Mouse (Mus musculus): ENCODE results near the gene Cfi. TPM values are rescaled to one million over a fixed set of nuclear protein-coding genes. Genes with fewer than 3 reads are reported as not detected.

The Cfi gene
- total RNA-seq, 2 experiments from 2014 or later = not detected

- intact Hi-C loops (cut with DNase I) = no loop called here
- no peak for DNase-seq (ENCODE audit: low spot score in 2 of 2)
Observed at GRCm38 (mm10) chr3:129862592-129862991, 26.9 kb downstream of the Cfi start.

- intact Hi-C loops (cut with DNase I) = no loop called here
- DNase-seq (ENCODE audit: low spot score in 2 of 2) = peak in 1 of 2 experiments; percentile 16
Observed at GRCm38 (mm10) chr3:129863698-129864097, 28.0 kb downstream of the Cfi start.

GRCm38 (mm10) chr3:129877327-129877726 is 41.6 kb downstream of the Cfi start:
- intact Hi-C loops (cut with DNase I) = no loop called here
- DNase-seq (ENCODE audit: low spot score in 2 of 2) = no peak

- intact Hi-C loops (cut with DNase I) = loop anchor here (1.0 kb wide), 1 partner anchor 47 kb away; the partner anchor contains the start of gene Gar1
Observed at GRCm38 (mm10) chr3:129878405-129879021, 42.8 kb downstream of the Cfi start, which contains the start of gene Pla2g12a. Pla2g12a (plus strand) TSS chr3:129878606.

GRCm38 (mm10) chr3:129879131-129879757 is 43.6 kb downstream of the Cfi start:
- DNase-seq (ENCODE audit: low spot score in 2 of 2) = no peak
- intact Hi-C loops (cut with DNase I) = no loop called here

More at GRCm38 (mm10) chr3:129878405-129879021, 42.8 kb downstream of the Cfi start, which contains the start of gene Pla2g12a:
- DNase-seq (ENCODE audit: low spot score in 2 of 2) = peak; percentile 94 to 95

- intact Hi-C loops (cut with DNase I) = no loop called here
- no peak for DNase-seq (ENCODE audit: low spot score in 2 of 2)
Observed at GRCm38 (mm10) chr3:129879913-129880312, 44.2 kb downstream of the Cfi start.

- intact Hi-C loops (cut with DNase I) = no loop called here
- no peak for DNase-seq (ENCODE audit: low spot score in 2 of 2)
Observed at GRCm38 (mm10) chr3:129880925-129881593, 45.4 kb downstream of the Cfi start.

- intact Hi-C loops (cut with DNase I) = no loop called here
- DNase-seq (ENCODE audit: low spot score in 2 of 2) = no peak
Observed at GRCm38 (mm10) chr3:129885577-129885976, 49.9 kb downstream of the Cfi start.

GRCm38 (mm10) chr3:129886430-129886829 is 50.7 kb downstream of the Cfi start:
- intact Hi-C loops (cut with DNase I) = no loop called here

GRCm38 (mm10) chr3:129887779-129888517 is 52.3 kb downstream of the Cfi start:
- no peak for DNase-seq (ENCODE audit: low spot score in 2 of 2)
- intact Hi-C loops (cut with DNase I) = no loop called here

More at GRCm38 (mm10) chr3:129886430-129886829, 50.7 kb downstream of the Cfi start:
- DNase-seq (ENCODE audit: low spot score in 2 of 2) = no peak

GRCm38 (mm10) chr3:129892003-129892402 is 56.3 kb downstream of the Cfi start:
- intact Hi-C loops (cut with DNase I) = no loop called here
- DNase-seq (ENCODE audit: low spot score in 2 of 2) = no peak

- no peak for DNase-seq (ENCODE audit: low spot score in 2 of 2)
- intact Hi-C loops (cut with DNase I) = no loop called here
Observed at GRCm38 (mm10) chr3:129893143-129893542, 57.5 kb downstream of the Cfi start.

GRCm38 (mm10) chr3:129896591-129896990 is 60.9 kb downstream of the Cfi start:
- DNase-seq (ENCODE audit: low spot score in 2 of 2) = no peak
- intact Hi-C loops (cut with DNase I) = no loop called here

- intact Hi-C loops (cut with DNase I) = no loop called here
Observed at GRCm38 (mm10) chr3:129898886-129899285, 63.2 kb downstream of the Cfi start.

GRCm38 (mm10) chr3:129901271-129901809 is 65.7 kb downstream of the Cfi start, which contains the start of gene Casp6:
Casp6 (plus strand) TSS chr3:129901425.
- intact Hi-C loops (cut with DNase I) = loop anchor here (10.0 kb wide), 1 partner anchor 793 kb away; no protein-coding TSS in a partner anchor
- DNase-seq (ENCODE audit: low spot score in 2 of 2) = peak; percentile 57 to 59

More at GRCm38 (mm10) chr3:129898886-129899285, 63.2 kb downstream of the Cfi start:
- DNase-seq (ENCODE audit: low spot score in 2 of 2) = no peak

- intact Hi-C loops (cut with DNase I) = loop anchor here (10.0 kb wide), 1 partner anchor 791 kb away; no protein-coding TSS in a partner anchor
- peak in 1 of 2 experiments; percentile 32 for DNase-seq (ENCODE audit: low spot score in 2 of 2)
Observed at GRCm38 (mm10) chr3:129903369-129903768, 67.7 kb downstream of the Cfi start.

- intact Hi-C loops (cut with DNase I) = loop anchor here (10.0 kb wide), 1 partner anchor 791 kb away; no protein-coding TSS in a partner anchor
- DNase-seq (ENCODE audit: low spot score in 2 of 2) = no peak
Observed at GRCm38 (mm10) chr3:129903866-129904265, 68.2 kb downstream of the Cfi start.

- DNase-seq (ENCODE audit: low spot score in 2 of 2) = no peak
- intact Hi-C loops (cut with DNase I) = loop anchor here (10.0 kb wide), 1 partner anchor 790 kb away; no protein-coding TSS in a partner anchor
Observed at GRCm38 (mm10) chr3:129904381-129905132, 68.9 kb downstream of the Cfi start.
